Comparison of ENCODE assay signal across 8 mouse cellular contexts in the genomic region with DNA sequence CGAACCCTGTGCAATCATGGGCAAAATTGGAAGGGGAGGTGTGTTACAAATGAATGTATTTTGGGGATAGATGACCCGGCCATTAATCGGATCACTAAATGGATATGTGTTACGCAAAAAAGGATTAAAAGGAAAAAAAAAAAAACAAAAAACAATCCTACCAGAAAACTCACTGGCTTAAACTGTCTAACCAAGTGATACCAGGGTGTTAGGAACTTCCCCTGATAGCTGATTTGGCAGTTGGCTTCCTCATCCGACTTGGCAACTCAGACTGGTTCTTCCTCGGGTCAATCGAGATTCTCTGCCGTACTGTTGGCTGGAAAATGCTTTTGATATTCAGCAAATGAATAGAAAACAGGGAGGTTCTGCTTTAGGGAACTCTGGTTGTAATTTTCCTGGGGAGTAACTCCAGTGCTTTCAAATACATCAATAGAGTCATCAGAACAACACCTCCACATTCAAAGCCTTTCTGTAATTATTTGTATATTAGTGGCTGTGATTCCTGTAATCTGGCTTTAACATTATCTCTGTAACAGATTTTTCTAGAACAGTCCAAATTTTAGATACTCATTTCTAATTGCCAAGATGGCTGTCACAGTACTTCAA. TPM values are rescaled to one million over a fixed set of nuclear protein-coding genes. Genes with fewer than 3 reads are reported as not detected.
DNase-seq lines count a peak whose midpoint lies in the region; ATAC-seq and TF ChIP-seq lines count a peak whose summit lies in the region.

No protein-coding gene starts in this region.

- H3K4me3 ChIP-seq in liver, adult 2 months (ENCODE audit: insufficient read depth, low read depth, low read length) = peak overlapping the region; percentile 77; the same call in 1 of the 2 replicates
- H3K4me3 ChIP-seq in forebrain, postnatal 0 days (ENCODE audit: low read depth, low read length) = peak overlapping the region; percentile 94
- H3K4me3 ChIP-seq in intestine, embryonic 15.5 days (replicated peaks) = peak overlapping the region; percentile 98
- H3K4me3 ChIP-seq in liver, postnatal 0 days (ENCODE audit: low read depth, low read length) = peak overlapping the region; percentile 86
- peak overlapping the region; percentile 99 for H3K4me3 ChIP-seq in neural tube, embryonic 15.5 days (replicated peaks)

- DNase-seq in liver, adult 2 months (ENCODE audit: extremely low read depth, low read depth, low spot score) = peak; percentile 88
- DNase-seq in liver (no peak), MN1 (ENCODE audit: low spot score) (no peak)
- peak; percentile 76 for DNase-seq in brain, adult 2 months (ENCODE audit: low read depth, low spot score)
- DNase-seq in forebrain, postnatal 0 days = peak; percentile 49
- no peak for DNase-seq in liver, postnatal 0 days

- no peaks in the 10 kb centered on the region for H3K36me3 ChIP-seq in liver, adult 2 months (ENCODE audit: control insufficient read depth, insufficient read depth, low read length)
- no peaks in the 10 kb centered on the region for H3K36me3 ChIP-seq in forebrain, postnatal 0 days (ENCODE audit: insufficient read depth)
- H3K36me3 ChIP-seq in intestine, embryonic 15.5 days = no peaks in the 10 kb centered on the region
- H3K36me3 ChIP-seq in liver, postnatal 0 days (replicated peaks; ENCODE audit: insufficient read depth, low read length) = 0 out of 2 replicates have a peak, but pooled peaks cover 4% of the 10 kb centered on the region
- no peaks in the 10 kb centered on the region for H3K36me3 ChIP-seq in neural tube, embryonic 15.5 days

- ATAC-seq in forebrain, postnatal 0 days = no peak
- ATAC-seq in intestine, embryonic 15.5 days = no peak
- ATAC-seq in liver, postnatal 0 days = no peak
- no peak for ATAC-seq in neural tube, embryonic 15.5 days (ENCODE audit: low FRiP score)

- no peaks in the 10 kb centered on the region for H3K9me3 ChIP-seq in forebrain, postnatal 0 days (ENCODE audit: low read length)
- H3K9me3 ChIP-seq in intestine, embryonic 15.5 days = no peaks in the 10 kb centered on the region
- H3K9me3 ChIP-seq in liver, postnatal 0 days (ENCODE audit: low read length) = no peaks in the 10 kb centered on the region
- no peaks in the 10 kb centered on the region for H3K9me3 ChIP-seq in neural tube, embryonic 15.5 days (replicated peaks)

- H3K79me2 ChIP-seq in liver, adult 2 months (ENCODE audit: control insufficient read depth, insufficient read depth, low read length) = peaks cover 25% of the 10 kb centered on the region; the same call in 1 of the 2 replicates

- WGBS in liver, adult 2 months = under 1% methylated on average over 8 of the region's 8 CpGs
- WGBS in forebrain, postnatal 0 days = 0% methylated on average over 8 of the region's 8 CpGs
- under 1% methylated on average over 8 of the region's 8 CpGs for WGBS in intestine, embryonic 15.5 days
- WGBS in liver, postnatal 0 days (ENCODE audit: insufficient replicate concordance) = 1% methylated on average over 8 of the region's 8 CpGs
- WGBS in neural tube, embryonic 15.5 days = under 1% methylated on average over 8 of the region's 8 CpGs

- H3K27ac ChIP-seq in liver, adult 2 months (replicated peaks; ENCODE audit: insufficient read depth, low read depth, low read length) = peak overlapping the region; percentile 64
- peak overlapping the region; percentile 68 for H3K27ac ChIP-seq in forebrain, postnatal 0 days (ENCODE audit: low read depth, low read length)
- no peak overlapping the region; the same call in 1 of the 2 replicates for H3K27ac ChIP-seq in intestine, embryonic 15.5 days
- no peak overlapping the region for H3K27ac ChIP-seq in liver, postnatal 0 days (ENCODE audit: low read depth)
- peak overlapping the region; percentile 92 for H3K27ac ChIP-seq in neural tube, embryonic 15.5 days (replicated peaks)

- no peaks in the 10 kb centered on the region for H3K27me3 ChIP-seq in liver, adult 2 months (ENCODE audit: control insufficient read depth, insufficient read depth, low read length)
- H3K27me3 ChIP-seq in forebrain, postnatal 0 days (ENCODE audit: insufficient read depth, low read length) = no peaks in the 10 kb centered on the region
- no peaks in the 10 kb centered on the region for H3K27me3 ChIP-seq in intestine, embryonic 15.5 days (replicated peaks)
- H3K27me3 ChIP-seq in liver, postnatal 0 days (ENCODE audit: insufficient read depth, low read length) = no peaks in the 10 kb centered on the region
- H3K27me3 ChIP-seq in neural tube, embryonic 15.5 days (replicated peaks) = no peaks in the 10 kb centered on the region

- TF ChIP-seq EP300 in liver, postnatal 0 days (IDR thresholded peaks at IDR 0.05; ENCODE audit: low read depth) = no peak

- H3K9ac ChIP-seq in liver, adult 2 months (ENCODE audit: low read depth, low read length) = no peak overlapping the region
- H3K9ac ChIP-seq in forebrain, postnatal 0 days = peak overlapping the region; percentile 46
- peak overlapping the region; percentile 88; the same call in 1 of the 2 replicates for H3K9ac ChIP-seq in intestine, embryonic 15.5 days
- peak overlapping the region; percentile 91; the same call in 1 of the 2 replicates for H3K9ac ChIP-seq in liver, postnatal 0 days (replicated peaks)
- H3K9ac ChIP-seq in neural tube, embryonic 15.5 days (replicated peaks) = peak overlapping the region; percentile 49

- no peak for TF ChIP-seq CTCF in liver, adult 2 months (IDR thresholded peaks at IDR 0.05; ENCODE audit: low read depth, low read length)
- TF ChIP-seq CTCF in forebrain, postnatal 0 days (IDR thresholded peaks at IDR 0.05; ENCODE audit: low read depth) = no peak
- no peak for TF ChIP-seq CTCF in liver, postnatal 0 days (IDR thresholded peaks at IDR 0.05; ENCODE audit: low read depth)

- TF ChIP-seq POLR2A in liver, adult 2 months (IDR thresholded peaks at IDR 0.05; ENCODE audit: extremely low read depth, insufficient read depth, low read length) = no peak

- H3K4me2 ChIP-seq in forebrain, postnatal 0 days (ENCODE audit: low read depth) = peak overlapping the region; percentile 63
- H3K4me2 ChIP-seq in intestine, embryonic 15.5 days (replicated peaks) = peak overlapping the region; percentile 75
- peak overlapping the region; percentile 87 for H3K4me2 ChIP-seq in liver, postnatal 0 days (ENCODE audit: low read depth, low read length)
- H3K4me2 ChIP-seq in neural tube, embryonic 15.5 days = peak overlapping the region; percentile 69

- peaks cover 6% of the 10 kb centered on the region for H3K4me1 ChIP-seq in liver, adult 2 months (ENCODE audit: control insufficient read depth, insufficient read depth, low read length)
- peaks cover 4% of the 10 kb centered on the region; the same call in 1 of the 2 replicates for H3K4me1 ChIP-seq in forebrain, postnatal 0 days (ENCODE audit: insufficient read depth)
- H3K4me1 ChIP-seq in intestine, embryonic 15.5 days (replicated peaks) = peaks cover 7% of the 10 kb centered on the region; the same call in 1 of the 2 replicates
- H3K4me1 ChIP-seq in liver, postnatal 0 days (ENCODE audit: insufficient read depth) = peaks cover 8% of the 10 kb centered on the region
- H3K4me1 ChIP-seq in neural tube, embryonic 15.5 days = peaks cover 32% of the 10 kb centered on the region

RNA-seq across cellular contexts. Expression of a gene that starts 0.7 kb away (rescaled TPM):
- 12.2 and 14.4 TPM in 2 replicates for total RNA-seq in liver, adult 2 months (2014; rRNA removed)
- polyA plus RNA-seq in liver, adult 2 months (2012; rRNA removed) = 13.0 TPM in 2 replicates
- 60.7 and 64.1 TPM in 2 replicates for total RNA-seq in forebrain, postnatal 0 days (2014; rRNA removed)
- 65.9 and 69.0 TPM in 2 replicates for polyA plus RNA-seq in forebrain, postnatal 0 days (2015; fragmentation: Nextera tagmentation; extraction: Ambion mirVana)
- polyA plus RNA-seq in intestine, embryonic 15.5 days (2015; fragmentation: Nextera tagmentation; extraction: Ambion mirVana) = 40.6 and 45.4 TPM in 2 replicates
- 21.2 and 22.7 TPM in 2 replicates for polyA plus RNA-seq in liver, postnatal 0 days (2015; fragmentation: Nextera tagmentation; extraction: Ambion mirVana)
- polyA plus RNA-seq in neural tube, embryonic 15.5 days (2015; fragmentation: Nextera tagmentation; extraction: Ambion mirVana) = 73.5 and 79.9 TPM in 2 replicates

RNA-seq across cellular contexts. Expression of a gene that starts 32.8 kb away (rescaled TPM):
- total RNA-seq in liver, adult 2 months (2014; rRNA removed) = 135 and 170 TPM in 2 replicates
- 41.1 and 84.0 TPM in 2 replicates for polyA plus RNA-seq in liver, adult 2 months (2012; rRNA removed)
- total RNA-seq in forebrain, postnatal 0 days (2014; rRNA removed) = 161 and 279 TPM in 2 replicates
- polyA plus RNA-seq in forebrain, postnatal 0 days (2015; fragmentation: Nextera tagmentation; extraction: Ambion mirVana) = 536 and 634 TPM in 2 replicates
- polyA plus RNA-seq in intestine, embryonic 15.5 days (2015; fragmentation: Nextera tagmentation; extraction: Ambion mirVana) = 304 and 312 TPM in 2 replicates
- 257 and 261 TPM in 2 replicates for polyA plus RNA-seq in liver, postnatal 0 days (2015; fragmentation: Nextera tagmentation; extraction: Ambion mirVana)
- 474 and 561 TPM in 2 replicates for polyA plus RNA-seq in neural tube, embryonic 15.5 days (2015; fragmentation: Nextera tagmentation; extraction: Ambion mirVana)

RNA-seq across cellular contexts. Expression of a gene that starts 36.9 kb away (rescaled TPM):
- total RNA-seq in liver, adult 2 months (2014; rRNA removed) = 0.28 TPM in 1 of 2 replicates, not detected in the other
- not detected in 2 replicates for polyA plus RNA-seq in liver, adult 2 months (2012; rRNA removed)
- total RNA-seq in forebrain, postnatal 0 days (2014; rRNA removed) = 0.48 and 0.54 TPM in 2 replicates
- polyA plus RNA-seq in forebrain, postnatal 0 days (2015; fragmentation: Nextera tagmentation; extraction: Ambion mirVana) = 0.73 and 0.86 TPM in 2 replicates
- 2.9 TPM in 2 replicates for polyA plus RNA-seq in intestine, embryonic 15.5 days (2015; fragmentation: Nextera tagmentation; extraction: Ambion mirVana)
- not detected in 2 replicates for polyA plus RNA-seq in liver, postnatal 0 days (2015; fragmentation: Nextera tagmentation; extraction: Ambion mirVana)
- polyA plus RNA-seq in neural tube, embryonic 15.5 days (2015; fragmentation: Nextera tagmentation; extraction: Ambion mirVana) = 1.7 and 4.6 TPM in 2 replicates

Comparison
In these comparisons a context has a peak if more than half of its experiments do, and no peak if none do; other contexts are left out.
1. DNase-seq: peak in liver, adult 2 months (single experiment), brain, adult 2 months (single experiment) and forebrain, postnatal 0 days (single experiment); none in liver (single experiment), liver, postnatal 0 days (single experiment) and MN1 (single experiment).
2. H3K27ac ChIP-seq: peak in liver, adult 2 months (single experiment), forebrain, postnatal 0 days (single experiment) and neural tube, embryonic 15.5 days (single experiment); none in intestine, embryonic 15.5 days (single experiment) and liver, postnatal 0 days (single experiment).
3. Peak in every context shown above with its lines, with median percentiles within 50 percentile points of each other: H3K4me3 ChIP-seq and H3K4me2 ChIP-seq.